Mouse (Mus musculus): ENCODE measurements around the gene Nim1k.
A peak's percentile ranks its signal among the peaks of the same experiment; 100 is the strongest.
"Not testable (repeated sequence)": the region's sequence is repeated elsewhere in the genome, so short reads cannot be mapped to it uniquely, and the experiment has no call there.

The Nim1k gene

DNA sequence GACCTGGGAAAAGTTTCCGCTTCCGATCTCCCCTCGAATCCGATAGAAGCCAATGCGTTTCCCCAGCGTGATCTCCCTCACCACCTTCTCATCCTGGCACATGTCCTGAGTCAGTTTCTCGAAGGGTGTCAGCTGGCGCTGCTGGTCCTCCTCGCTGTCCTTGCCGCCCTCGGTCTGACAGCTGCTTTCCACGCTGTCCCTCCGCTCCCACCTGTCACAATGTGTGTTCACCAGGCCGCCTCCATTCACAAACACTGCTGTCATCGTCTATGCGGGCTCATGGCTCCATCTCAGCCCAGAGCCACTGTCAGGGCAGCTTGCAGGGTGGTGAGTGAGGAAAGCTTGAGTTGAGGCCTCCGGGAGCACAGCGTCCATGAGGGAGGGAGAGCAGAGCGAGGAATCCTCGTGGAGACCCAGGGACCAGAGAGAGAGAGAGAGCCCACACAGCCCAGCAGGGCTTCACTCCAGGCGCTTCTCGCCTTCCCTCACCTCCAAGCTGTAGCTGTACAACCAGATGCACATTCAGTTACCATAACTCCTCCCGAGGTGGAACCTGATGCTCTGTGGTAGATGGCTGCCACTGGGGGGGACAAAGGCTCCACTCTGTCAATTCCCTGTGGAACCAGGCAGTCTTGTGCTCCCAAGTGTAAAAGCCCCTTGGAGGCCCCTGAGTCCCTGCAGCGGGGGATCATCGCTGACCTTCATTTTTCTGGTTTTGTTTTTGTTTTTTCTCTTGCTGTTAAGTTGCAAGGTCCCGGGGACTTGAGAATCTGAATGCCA lies 27.9 kb downstream of the Nim1k start:
- DNase-seq (ENCODE audit: low read depth, low spot score): no peak

DNA sequence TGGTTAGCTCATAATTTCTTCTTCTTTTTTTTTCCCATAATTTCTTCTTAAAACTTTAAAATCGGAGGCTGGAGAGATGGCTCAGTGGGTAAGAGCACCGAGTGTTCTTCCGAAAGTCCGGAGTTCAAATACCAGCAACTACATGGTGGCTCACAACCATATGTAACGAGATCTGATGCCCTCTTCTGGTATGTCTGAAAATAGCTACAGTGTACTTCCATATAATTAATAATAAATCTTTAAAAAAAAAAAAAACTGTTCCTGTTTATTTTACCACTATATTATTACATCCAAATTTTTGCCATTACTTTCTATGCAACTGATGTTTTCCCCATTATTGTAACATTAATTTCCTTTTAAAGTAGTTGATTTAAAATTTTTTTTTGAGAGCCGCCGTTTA lies 31.1 kb downstream of the Nim1k start:
- DNase-seq (ENCODE audit: low read depth, low spot score): no peak

- no peak for DNase-seq (ENCODE audit: low read depth, low spot score)
Observed at GRCm38 (mm10) chr13:119723368-119723767, 32.3 kb downstream of the Nim1k start.

GRCm38 (mm10) chr13:119722447-119722846 lies 33.2 kb downstream of the Nim1k start:
- no peak for DNase-seq (ENCODE audit: low read depth, low spot score)

DNA sequence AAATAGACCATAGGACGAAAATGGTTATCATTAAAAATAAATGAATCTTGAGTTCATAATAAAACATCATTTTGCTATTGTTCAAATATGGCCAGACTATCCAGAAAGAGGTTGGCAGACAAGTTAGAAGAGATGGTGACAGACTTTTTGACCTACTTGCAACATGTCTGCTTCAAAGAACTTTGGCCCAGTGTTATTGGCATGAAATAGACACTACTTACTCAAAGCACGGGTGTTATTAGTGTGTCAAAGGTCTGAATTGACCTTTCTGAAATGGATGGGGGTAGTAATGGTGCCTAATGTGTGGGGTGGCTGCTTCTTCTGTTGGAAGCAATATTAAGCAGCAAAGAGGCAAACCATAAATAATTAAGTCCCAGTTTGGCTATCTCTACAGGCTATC lies 39.6 kb downstream of the Nim1k start:
- no peak for DNase-seq (ENCODE audit: low read depth, low spot score)

DNA sequence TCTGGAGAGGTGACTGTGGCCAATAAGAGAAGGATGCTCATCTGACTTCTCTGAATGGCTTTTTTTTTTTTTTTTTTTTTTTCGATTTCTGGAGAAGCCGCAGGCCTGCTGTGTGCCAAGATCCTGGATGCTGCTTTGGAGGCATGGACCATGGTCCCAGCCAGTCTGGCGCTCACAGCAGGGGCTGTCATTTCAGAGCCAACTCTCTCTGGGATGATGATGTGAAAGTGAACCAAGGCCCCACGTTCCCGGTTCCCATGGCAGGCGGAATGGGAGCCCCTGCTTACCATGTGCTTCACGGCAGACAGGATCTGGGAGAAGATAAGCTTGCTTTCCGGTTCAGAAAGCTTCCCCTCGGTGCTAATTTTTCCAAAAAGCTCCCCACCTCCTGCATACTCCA lies 41.9 kb downstream of the Nim1k start:
- no peak for DNase-seq (ENCODE audit: low read depth, low spot score)

DNA sequence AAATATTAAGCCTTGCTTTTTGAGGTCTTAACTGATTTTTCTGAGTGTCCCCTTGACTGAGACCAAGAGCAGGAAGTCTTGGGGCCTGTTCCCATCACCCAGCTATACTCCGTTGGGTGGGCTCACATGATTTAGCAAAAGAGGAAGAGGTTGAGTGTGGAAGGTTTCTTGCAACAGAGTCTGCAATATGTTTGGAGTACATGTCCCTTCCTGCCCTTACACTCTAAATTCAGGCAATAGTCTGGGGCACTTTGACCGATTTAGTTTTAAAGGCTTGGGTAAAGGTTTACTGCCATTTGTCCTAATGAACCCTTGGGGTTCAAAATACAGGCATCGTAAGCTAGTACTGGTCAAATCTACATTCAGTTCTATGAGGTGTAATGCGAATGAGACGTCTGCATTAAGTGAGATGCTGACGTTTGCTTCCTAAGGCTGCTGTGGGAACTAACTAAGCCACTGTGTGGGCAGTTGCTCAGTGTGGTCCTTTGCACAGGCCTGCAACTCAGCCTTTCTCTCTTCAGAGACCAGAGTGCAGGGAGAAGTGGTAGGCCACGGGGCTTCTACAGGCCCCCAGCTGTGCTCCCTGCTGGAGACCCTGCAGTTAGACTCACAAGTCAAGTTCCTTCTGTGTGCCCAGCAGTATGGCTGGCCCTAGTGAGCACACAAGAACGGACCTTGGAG lies 42.4 kb downstream of the Nim1k start:
- no peak for DNase-seq (ENCODE audit: low read depth, low spot score)

DNA sequence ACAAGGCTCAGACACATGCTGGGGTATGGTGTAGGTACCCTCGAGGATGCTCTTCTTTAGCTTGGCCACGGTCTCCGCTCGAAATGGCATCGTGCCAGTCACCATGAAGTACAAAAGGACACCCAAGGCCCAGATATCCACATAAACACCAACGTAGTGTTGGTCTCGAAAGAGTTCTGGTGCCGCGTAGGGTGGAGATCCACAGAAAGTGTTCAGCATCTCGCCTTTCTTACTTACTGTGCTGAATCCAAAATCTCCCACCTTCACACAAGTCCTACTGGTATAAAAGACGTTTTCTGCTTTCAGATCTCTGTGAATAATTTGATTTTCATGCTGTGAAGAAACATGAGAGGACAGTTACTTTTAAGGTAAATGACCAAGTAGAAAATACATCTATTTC lies 43.2 kb downstream of the Nim1k start:
- no peak for DNase-seq (ENCODE audit: low read depth, low spot score)

GRCm38 (mm10) chr13:119710268-119710610 lies 45.4 kb downstream of the Nim1k start:
- no peak for DNase-seq (ENCODE audit: low read depth, low spot score)

GRCm38 (mm10) chr13:119709388-119710267 lies 46.1 kb downstream of the Nim1k start:
- DNase-seq (ENCODE audit: low read depth, low spot score): no peak

- DNase-seq (ENCODE audit: low read depth, low spot score): no peak
Observed at GRCm38 (mm10) chr13:119708941-119709340, 46.7 kb downstream of the Nim1k start.

DNA sequence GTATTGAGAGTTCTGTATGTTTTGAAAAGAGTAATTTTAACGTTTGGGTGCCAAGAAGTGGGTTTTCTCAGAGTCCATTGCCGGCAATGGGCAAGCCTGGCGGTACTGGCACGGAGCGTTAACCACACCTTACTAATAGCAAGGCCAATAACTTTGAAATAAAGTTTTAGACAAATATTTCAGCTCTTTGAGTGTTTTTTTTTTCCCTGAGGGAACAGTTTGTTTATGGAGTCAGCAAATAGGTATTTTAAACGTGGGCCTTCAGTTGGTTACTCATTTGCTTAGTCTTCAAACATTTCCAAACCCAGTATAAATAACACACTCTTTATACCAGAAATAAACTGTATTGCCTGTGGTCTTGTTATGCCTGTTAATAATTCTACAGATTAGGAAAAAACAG lies 47.8 kb downstream of the Nim1k start:
- no peak for DNase-seq (ENCODE audit: low read depth, low spot score)

DNA sequence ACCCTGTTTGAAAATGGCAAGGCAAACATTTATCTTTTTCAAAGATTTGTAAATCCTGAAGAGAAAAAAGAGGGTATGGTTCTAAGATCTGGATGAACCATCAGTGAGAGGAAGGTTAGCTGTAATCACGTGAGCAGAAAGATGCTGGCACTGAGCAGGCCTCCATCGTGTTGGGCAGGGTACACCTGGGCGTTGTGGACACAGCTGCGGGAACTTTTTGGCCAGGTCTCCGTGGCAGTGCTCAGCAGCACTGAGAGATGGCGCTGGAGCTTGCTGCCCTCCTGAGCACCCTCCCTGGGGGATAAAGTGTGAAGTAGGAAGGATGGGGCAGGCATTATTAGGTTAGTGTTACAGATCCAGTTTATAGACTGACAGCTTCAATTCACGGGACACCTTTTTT lies 48.7 kb downstream of the Nim1k start:
- DNase-seq (ENCODE audit: low read depth, low spot score): no peak

GRCm38 (mm10) chr13:119706278-119706880 lies 49.3 kb downstream of the Nim1k start:
- not testable (repeated sequence) for DNase-seq (ENCODE audit: low read depth, low spot score)

- DNase-seq (ENCODE audit: low read depth, low spot score): no peak
Observed at GRCm38 (mm10) chr13:119704280-119704679, 51.4 kb downstream of the Nim1k start.

DNA sequence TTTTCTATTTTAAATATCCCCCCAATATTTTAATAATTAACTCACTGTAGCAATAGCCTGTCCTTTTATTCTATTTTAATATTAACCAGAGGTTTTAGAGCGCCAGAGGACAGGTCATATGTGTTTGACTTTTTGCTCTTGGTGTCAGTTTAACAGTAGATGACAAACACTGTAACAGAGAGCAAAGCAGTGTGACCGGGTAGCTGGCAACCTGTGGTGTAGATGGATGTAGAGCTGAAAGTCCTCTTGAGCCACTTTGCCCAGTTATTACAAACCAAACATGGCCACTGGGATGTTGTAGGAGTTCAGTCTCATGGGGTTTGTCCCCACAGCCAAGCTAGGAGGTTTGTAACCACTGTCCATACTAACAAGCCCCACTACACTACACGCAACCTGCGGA lies 57.2 kb downstream of the Nim1k start:
- no peak for DNase-seq (ENCODE audit: low read depth, low spot score)

DNA sequence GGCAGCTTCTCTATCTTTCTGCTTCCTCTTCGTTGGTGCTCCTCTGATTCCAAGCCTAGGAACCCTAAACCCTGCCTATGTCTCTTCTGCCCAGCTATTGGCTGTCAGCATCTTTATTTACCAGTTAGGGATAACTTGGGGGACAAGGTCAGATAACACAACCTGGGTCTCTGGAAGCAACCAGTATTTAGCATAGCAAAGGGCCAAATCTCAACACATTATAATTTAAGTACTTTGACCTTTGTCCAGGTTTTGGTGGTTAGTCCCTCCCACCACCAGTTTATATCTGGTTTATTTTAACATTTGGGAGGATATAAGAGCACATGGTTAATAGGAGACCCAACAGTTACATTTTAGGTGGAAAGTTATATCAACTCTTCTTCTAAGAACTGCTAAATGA lies 59.2 kb downstream of the Nim1k start:
- no peak for DNase-seq (ENCODE audit: low read depth, low spot score)

DNA sequence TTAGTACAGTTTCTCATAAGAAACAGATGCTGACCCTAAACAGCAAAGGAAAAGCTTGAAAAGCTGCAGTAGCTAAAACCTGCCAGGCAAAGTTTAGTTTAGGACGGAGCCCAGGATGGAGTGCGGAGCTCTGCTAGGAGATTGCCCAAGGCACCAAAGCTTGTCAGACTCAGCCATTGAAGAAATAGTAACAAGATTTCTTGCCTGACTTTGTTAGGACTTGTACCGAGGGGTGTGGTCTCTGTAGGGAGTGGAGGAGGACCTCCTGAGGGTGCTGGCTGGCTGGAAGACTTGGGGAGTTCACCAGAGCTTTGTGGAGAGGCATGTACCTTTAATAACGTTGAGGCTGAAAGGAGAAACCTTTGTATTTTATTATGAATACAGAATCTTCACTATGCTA lies 60.0 kb downstream of the Nim1k start:
- no peak for DNase-seq (ENCODE audit: low read depth, low spot score)

GRCm38 (mm10) chr13:119691958-119692357 lies 63.7 kb downstream of the Nim1k start:
- DNase-seq (ENCODE audit: low read depth, low spot score): not testable (repeated sequence)

- no peak for DNase-seq (ENCODE audit: low read depth, low spot score)
Observed at GRCm38 (mm10) chr13:119690876-119691620, 64.6 kb downstream of the Nim1k start.

DNA sequence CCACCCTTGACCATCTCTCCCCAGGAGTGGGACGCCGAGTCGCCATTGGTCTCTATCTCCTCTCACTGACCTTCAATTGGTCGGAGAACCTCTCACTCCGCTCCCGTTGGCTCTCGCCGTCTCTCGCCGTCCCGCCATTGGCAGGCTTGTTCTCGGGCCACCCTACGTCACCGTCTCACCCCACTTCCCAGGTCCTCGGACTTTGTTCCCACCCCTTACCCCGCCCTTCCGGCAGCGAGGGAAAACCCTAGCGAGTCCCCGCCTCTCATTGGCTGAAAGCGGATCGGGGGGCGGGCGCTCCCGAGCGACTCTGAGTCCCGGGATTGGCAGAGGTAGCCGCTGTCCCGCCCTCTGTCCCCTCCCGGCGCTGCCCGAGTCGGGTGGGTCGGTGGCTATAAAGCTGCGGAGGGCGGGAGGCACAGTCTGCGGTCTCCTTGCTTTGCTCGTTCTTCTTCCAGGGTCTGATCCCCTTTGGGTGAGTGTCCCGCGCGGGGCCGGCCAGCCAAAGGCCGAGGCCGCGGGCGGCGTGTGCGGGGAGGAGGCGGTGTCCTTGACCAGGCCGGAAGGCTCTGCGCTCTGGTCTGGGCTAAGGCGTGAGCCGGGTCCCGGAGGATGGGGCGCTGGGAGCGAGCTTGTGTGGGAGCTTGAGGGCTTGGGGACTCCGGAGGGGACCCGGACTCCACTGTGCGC lies 65.5 kb downstream of the Nim1k start, which contains the start of gene Hmgcs1:
Gene Hmgcs1 (plus strand): TSS at position 341 of the 690 bp plus-strand sequence.
- peak; percentile 99 for DNase-seq (ENCODE audit: low read depth, low spot score)

Data from embryo, embryonic 11.5 days (tissue).